Mouse (Mus musculus) frontal cortex, postnatal 10 days (tissue): Measurements from ENCODE around the gene Pigo.
"Not testable (repeated sequence)": the region's sequence is repeated elsewhere in the genome, so short reads cannot be mapped to it uniquely, and the experiment has no call there.

Experiments
- DNase-seq, 2 experiments: peaks; one replicate each; pipeline ENCODE4 v3.0.0; 2022; ENCODE audit warnings: low spot score in 2 of 2, mixed read lengths in 1 of 2

The Pigo gene

GRCm38 (mm10) chr4:43001272-43001671, 24.3 kb downstream of the Pigo start:
- no peak for DNase-seq

- peak; percentile 99 for DNase-seq
Observed at GRCm38 (mm10) chr4:43000141-43000986, 25.3 kb downstream of the Pigo start, which contains the start of gene Vcp. Gene Vcp, minus strand, starts transcription at chr4:43000507.

- peak; percentile 67 to 73 for DNase-seq
Observed at GRCm38 (mm10) chr4:42999451-43000140, 26.0 kb downstream of the Pigo start.

GRCm38 (mm10) chr4:42998022-42998421, 27.6 kb downstream of the Pigo start:
- no peak for DNase-seq

GRCm38 (mm10) chr4:42988296-42988695, 37.3 kb downstream of the Pigo start:
- DNase-seq: no peak

GRCm38 (mm10) chr4:42980467-42980866, 45.2 kb downstream of the Pigo start:
- not testable (repeated sequence) for DNase-seq

- DNase-seq: no peak
Observed at GRCm38 (mm10) chr4:42978062-42978461, 47.6 kb downstream of the Pigo start.

GRCm38 (mm10) chr4:42973868-42974267, 51.8 kb downstream of the Pigo start:
- DNase-seq: no peak

- DNase-seq: no peak
Observed at GRCm38 (mm10) chr4:42972952-42973351, 52.7 kb downstream of the Pigo start.

- DNase-seq: no peak
Observed at GRCm38 (mm10) chr4:42969304-42969703, 56.3 kb downstream of the Pigo start, which contains the start of gene 1700022I11Rik. Gene 1700022I11Rik, plus strand, starts transcription at chr4:42969604.
